Mouse (Mus musculus) CH12.LX (cell line): Measurements from ENCODE around the gene Alx3. TPM values are rescaled to one million over a fixed set of nuclear protein-coding genes. Genes with fewer than 3 reads are reported as not detected.

Experiments used
- DNase-seq: peaks from one replicate; pipeline ENCODE4 v3.0.0-alpha.2; 2013; ENCODE audit errors: extremely low read depth
- H3K27ac ChIP-seq: 2 replicates; pipeline ENCODE4 v1.5.1; 2012; ENCODE audit warnings: low read depth, mild to moderate bottlenecking, control low read depth, moderate library complexity; ENCODE audit not compliant: insufficient read depth
- H3K27me3 ChIP-seq: replicated peaks from 2 replicates; pipeline ENCODE3; 2012; ENCODE audit warnings: inconsistent platforms
- H3K36me3 ChIP-seq, 2 experiments: replicated peaks in 1 of 2; 2 replicates each; pipeline versions ENCODE3 to v1.6.1; 2012; ENCODE audit warnings: inconsistent platforms in 1 of 2, low read length in 1 of 2, mild to moderate bottlenecking in 1 of 2, mixed read lengths in 1 of 2, moderate library complexity in 1 of 2; ENCODE audit not compliant: control insufficient read depth in 1 of 2, insufficient read depth in 1 of 2
- H3K4me1 ChIP-seq, 2 experiments: 2 replicates each; pipeline ENCODE4 v1.6.1; 2012; ENCODE audit warnings: inconsistent platforms in 1 of 2, moderate library complexity in 1 of 2; ENCODE audit not compliant: insufficient read depth in 2 of 2, control insufficient read depth in 1 of 2
- H3K4me2 ChIP-seq: 2 replicates; pipeline ENCODE4 v1.6.1; 2012; ENCODE audit warnings: low read depth, mild to moderate bottlenecking, control low read depth; ENCODE audit not compliant: poor library complexity, insufficient read depth, severe bottlenecking
- H3K4me3 ChIP-seq, 3 experiments: fragments of 150-350 bp in 1 of 3; sonication (generic) in 1 of 3; replicated peaks in 1 of 3; 2 replicates each; pipeline versions ENCODE3 to v1.5.1; 2011 to 2012; ENCODE audit warnings: low read depth in 2 of 3, low read length in 2 of 3, mild to moderate bottlenecking in 2 of 3, moderate library complexity in 2 of 3, control low read depth in 1 of 3, improper control_type of control experiment in 1 of 3, inconsistent platforms in 1 of 3, mixed read lengths in 1 of 3; ENCODE audit not compliant: poor library complexity in 1 of 3
- H3K79me2 ChIP-seq: replicated peaks from 2 replicates; pipeline ENCODE4 v1.6.1; 2012; ENCODE audit warnings: mild to moderate bottlenecking, moderate library complexity; ENCODE audit not compliant: control insufficient read depth, poor library complexity, insufficient read depth, severe bottlenecking; ENCODE audit errors: extremely low read depth
- H3K9ac ChIP-seq: 2 replicates; pipeline ENCODE4 v1.6.1; 2012; ENCODE audit warnings: low read depth, mild to moderate bottlenecking, control low read depth, moderate library complexity; ENCODE audit not compliant: insufficient read depth
- H3K9me3 ChIP-seq: replicated peaks from 2 replicates; pipeline ENCODE3; 2012; ENCODE audit warnings: low read length, inconsistent platforms, mixed read lengths
- BHLHE40 ChIP-seq: IDR thresholded peaks from 2 replicates; pipeline ENCODE4 v1.6.1; 2011; ENCODE audit warnings: mild to moderate bottlenecking, low read depth, low read length, improper control_type of control experiment
- E2F4 ChIP-seq: IDR thresholded peaks from 2 replicates; pipeline ENCODE4 v1.6.1; 2011; ENCODE audit warnings: low read depth, low read length, improper control_type of control experiment; ENCODE audit not compliant: insufficient replicate concordance
- ELF1 ChIP-seq: IDR thresholded peaks from 2 replicates; pipeline ENCODE4 v1.6.1; 2014; ENCODE audit warnings: low read depth, mild to moderate bottlenecking, inconsistent platforms, low read length, improper control_type of control experiment
- ETS1 ChIP-seq: conservative IDR thresholded peaks from 2 replicates; pipeline ENCODE4 v1.6.1; 2012; ENCODE audit warnings: low read depth, mild to moderate bottlenecking, inconsistent platforms, low read length, improper control_type of control experiment, moderate library complexity
- GABPA ChIP-seq: IDR thresholded peaks from 2 replicates; pipeline ENCODE4 v1.6.1; 2012; ENCODE audit warnings: low read depth, low read length, improper control_type of control experiment, inconsistent platforms; ENCODE audit not compliant: insufficient replicate concordance
- IRF4 ChIP-seq: IDR thresholded peaks from 2 replicates; pipeline ENCODE4 v1.6.1; 2014; ENCODE audit warnings: low read depth, mild to moderate bottlenecking, inconsistent platforms, low read length, improper control_type of control experiment
- MAX ChIP-seq: IDR thresholded peaks from 2 replicates; pipeline ENCODE4 v1.6.1; 2011; ENCODE audit warnings: low read length, improper control_type of control experiment
- NELFE ChIP-seq: IDR thresholded peaks from 2 replicates; pipeline ENCODE4 v1.6.1; 2011; ENCODE audit warnings: low read depth, low read length, improper control_type of control experiment
- NRF1 ChIP-seq: IDR thresholded peaks from 2 replicates; pipeline ENCODE4 v1.6.1; 2014; ENCODE audit warnings: low read depth, mild to moderate bottlenecking, inconsistent platforms, low read length, improper control_type of control experiment, moderate library complexity
- PAX5 ChIP-seq: IDR thresholded peaks from 2 replicates; pipeline ENCODE4 v1.6.1; 2012; ENCODE audit warnings: low read length, inconsistent platforms, mixed read lengths
- POLR2A ChIP-seq: IDR thresholded peaks from 2 replicates; pipeline ENCODE4 v1.6.1; 2011; ENCODE audit warnings: low read depth, mild to moderate bottlenecking, improper control_type of control experiment, low read length
- RAD21 ChIP-seq: IDR thresholded peaks from 2 replicates; pipeline ENCODE4 v1.6.1; 2011; ENCODE audit warnings: low read depth, mild to moderate bottlenecking, low read length, improper control_type of control experiment, moderate library complexity
- RCOR1 ChIP-seq: conservative IDR thresholded peaks from 2 replicates; pipeline ENCODE4 v1.6.1; 2012; ENCODE audit warnings: low read depth, mild to moderate bottlenecking, inconsistent platforms, low read length, improper control_type of control experiment
- SIN3A ChIP-seq: IDR thresholded peaks from 2 replicates; pipeline ENCODE4 v1.6.1; 2012; ENCODE audit warnings: low read length, improper control_type of control experiment, inconsistent platforms
- SMC3 ChIP-seq: IDR thresholded peaks from 2 replicates; pipeline ENCODE4 v1.6.1; 2011; ENCODE audit warnings: low read depth, low read length, improper control_type of control experiment
- TBP ChIP-seq: conservative IDR thresholded peaks from 2 replicates; pipeline ENCODE4 v1.6.1; 2011; ENCODE audit warnings: low read depth, low read length, improper control_type of control experiment
- TCF12 ChIP-seq: IDR thresholded peaks from 2 replicates; pipeline ENCODE4 v1.6.1; 2014; ENCODE audit warnings: low read depth, mild to moderate bottlenecking, inconsistent platforms, low read length, improper control_type of control experiment
- UBTF ChIP-seq: IDR thresholded peaks from 2 replicates; pipeline ENCODE4 v1.6.1; 2012; ENCODE audit warnings: low read depth, mild to moderate bottlenecking, inconsistent platforms, low read length, improper control_type of control experiment, moderate library complexity
- USF2 ChIP-seq: conservative IDR thresholded peaks from 2 replicates; pipeline ENCODE4 v1.6.1; 2011; ENCODE audit warnings: low read depth, low read length, improper control_type of control experiment
- ZC3H11A ChIP-seq: IDR thresholded peaks from 2 replicates; pipeline ENCODE4 v1.6.1; 2012; ENCODE audit warnings: low read depth, mild to moderate bottlenecking, inconsistent platforms, low read length, improper control_type of control experiment
- ZKSCAN1 ChIP-seq: IDR thresholded peaks from 2 replicates; pipeline ENCODE4 v1.6.1; 2012; ENCODE audit warnings: low read depth, inconsistent platforms, low read length, improper control_type of control experiment, borderline replicate concordance
- ZMIZ1 ChIP-seq: IDR thresholded peaks from 2 replicates; pipeline ENCODE4 v1.6.1; 2012; ENCODE audit warnings: low read depth, mild to moderate bottlenecking, inconsistent platforms, low read length, improper control_type of control experiment
- ZNF384 ChIP-seq: IDR thresholded peaks from 2 replicates; pipeline ENCODE4 v1.6.1; 2012; ENCODE audit warnings: low read depth, low read length, improper control_type of control experiment, inconsistent platforms
- dilution Hi-C: fragments of 300-500 bp; cut with MboI; formaldehyde crosslinking; loops from 2 replicates; pipeline ENCODE4 v1.14.3; 2020; ENCODE audit warnings: low sequenced_read_pairs; ENCODE audit not compliant: extremely low pct_unique_long_range_greater_than_20kb, extremely low pct_ligation_motif_present
- in situ Hi-C: fragments of 300-500 bp; cut with MboI; formaldehyde crosslinking; loops from 3 replicates; pipeline ENCODE4 v1.14.3; 2019; ENCODE audit warnings: low sequenced_read_pairs, low pct_ligation_motif_present, low pct_unique_long_range_greater_than_20kb, mixed read lengths
- polyA plus RNA-seq: library from polyadenylated mRNA; unstranded; fragments of >175 nt; gene quantifications from 2 replicates; pipeline ENCODE4 v1.2.1, GENCODE M21; 2012; ENCODE audit warnings: low read depth; ENCODE audit not compliant: insufficient read length
- total RNA-seq, 2 experiments: library from RNA; depleted of rRNA; stranded (reverse); fragments of 300-350 nt in 1 of 2; fragments of >200 nt in 1 of 2; gene quantifications; 2 replicates each; pipeline ENCODE4 v1.2.3; 2012 to 2014

Gene Alx3
- total and polyA plus RNA-seq, 3 experiments, result not detected

DNA sequence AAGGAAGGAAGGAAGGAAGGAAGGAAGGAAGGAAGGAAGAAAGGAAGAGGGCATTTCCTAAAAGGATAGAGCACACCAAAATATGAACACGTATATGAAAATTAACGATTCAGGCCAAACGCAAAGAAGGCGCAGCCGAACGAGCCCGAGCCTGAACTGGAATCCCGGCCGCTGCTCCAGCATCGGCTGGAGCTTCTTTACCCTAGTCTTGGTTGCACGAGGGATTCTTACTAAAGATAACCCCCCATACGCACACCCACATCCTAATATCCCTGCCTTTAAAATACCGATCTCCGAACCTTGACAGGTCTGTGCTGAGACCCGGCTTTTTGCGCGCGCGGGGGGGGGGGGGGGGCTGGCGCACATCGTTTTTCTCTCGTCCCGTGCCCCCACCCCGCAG lies 2.3 kb downstream of the Alx3 start:
- peaks cover 19% of the 10 kb centered on the region for H3K9me3 ChIP-seq
- no peak overlapping the region for H3K9ac ChIP-seq
- in situ Hi-C loops, result no loop called here
- H3K4me1 ChIP-seq, result peaks cover 5 to 13% of the 10 kb centered on the region in 2 experiments; a peak in 2 of 4 replicates
- H3K27ac ChIP-seq, result no peak overlapping the region
- H3K4me2 ChIP-seq, result no peak overlapping the region
- dilution Hi-C loops, result no loop called here
- TF ChIP-seq BHLHE40 (no peak), TBP (no peak), ZNF384 (no peak), TCF12 (no peak), POLR2A (no peak), MAX (no peak), USF2 (no peak), SMC3 (no peak), ETS1 (no peak), ZMIZ1 (no peak), ELF1 (no peak), PAX5 (no peak), RAD21 (no peak), NRF1 (no peak), IRF4 (no peak), GABPA (no peak), SIN3A (no peak), ZC3H11A (no peak), RCOR1 (no peak), UBTF (no peak)
- no peaks in the 10 kb centered on the region for H3K36me3 ChIP-seq
- no peaks in the 10 kb centered on the region for H3K79me2 ChIP-seq
- H3K27me3 ChIP-seq, result peaks cover 4% of the 10 kb centered on the region
- H3K4me3 ChIP-seq, result no peak overlapping the region
- DNase-seq, result no peak

- Histone ChIP-seq H3K36me3 (no peaks in the 10 kb centered on the region), H3K79me2 (no peaks in the 10 kb centered on the region), H3K27me3 (peaks cover 4% of the 10 kb centered on the region), H3K4me2 (no peak overlapping the region), H3K27ac (no peak overlapping the region), H3K4me3 (no peak overlapping the region), H3K4me1 (peaks cover 5 to 13% of the 10 kb centered on the region in 2 experiments; a peak in 2 of 4 replicates), H3K9ac (no peak overlapping the region), H3K9me3 (peaks cover 19% of the 10 kb centered on the region)
- no peak for DNase-seq
- no peak for TF ChIP-seq E2F4
- no peak for TF ChIP-seq NRF1
- no peak for TF ChIP-seq ZKSCAN1
- no peak for TF ChIP-seq ZC3H11A
- TF ChIP-seq NELFE, result no peak
- no peak for TF ChIP-seq ZMIZ1
- no peak for TF ChIP-seq MAX
- no peak for TF ChIP-seq USF2
- no peak for TF ChIP-seq POLR2A
- dilution Hi-C loops, result no loop called here
- in situ Hi-C loops, result no loop called here
Observed at GRCm38 (mm10) chr3:107597586-107598389, 3.0 kb downstream of the Alx3 start.
